Mouse (Mus musculus) embryonic facial prominence, embryonic 13.5 days (tissue): ENCODE results near the gene Tmem132a. TPM values are rescaled to one million over a fixed set of nuclear protein-coding genes. Genes with fewer than 3 reads are reported as not detected.

Experiments
- ATAC-seq: fragments of 200-750 bp; cut with Nextera tagmentation; 2 replicates; pipeline ENCODE4 v1.8.0; 2017; ENCODE audit warnings: low read depth; ENCODE audit not compliant: insufficient number of reproducible peaks, insufficient read depth, low FRiP score, low TSS enrichment
- H3K27ac ChIP-seq: fragments of 300-500 bp; sonication (generic); 2 replicates; pipeline ENCODE4 v1.5.1; 2015; ENCODE audit warnings: moderate library complexity, mild to moderate bottlenecking, inconsistent platforms
- H3K27me3 ChIP-seq: fragments of 300-500 bp; sonication (generic); 2 replicates; pipeline ENCODE4 v1.6.1; 2015; ENCODE audit warnings: mild to moderate bottlenecking, inconsistent platforms
- H3K36me3 ChIP-seq: fragments of 300-500 bp; sonication (generic); 2 replicates; pipeline ENCODE4 v1.6.1; 2015; ENCODE audit warnings: mild to moderate bottlenecking, inconsistent platforms
- H3K4me1 ChIP-seq: fragments of 300-500 bp; sonication (generic); 2 replicates; pipeline ENCODE4 v1.6.1; 2015; ENCODE audit warnings: inconsistent platforms
- H3K4me2 ChIP-seq: fragments of 300-500 bp; sonication (generic); 2 replicates; pipeline ENCODE4 v1.6.1; 2015; ENCODE audit warnings: moderate library complexity, mild to moderate bottlenecking, inconsistent platforms
- H3K4me3 ChIP-seq: fragments of 300-500 bp; sonication (generic); 2 replicates; pipeline ENCODE4 v1.5.1; 2015; ENCODE audit warnings: mild to moderate bottlenecking, inconsistent platforms
- H3K9ac ChIP-seq: fragments of 300-500 bp; sonication (generic); 2 replicates; pipeline ENCODE4 v1.6.1; 2015; ENCODE audit warnings: mild to moderate bottlenecking, inconsistent platforms
- H3K9me3 ChIP-seq: fragments of 300-500 bp; sonication (generic); 2 replicates; pipeline ENCODE4 v1.6.1; 2016; ENCODE audit warnings: inconsistent platforms
- WGBS: fragments of 180-500 bp; shearing (Covaris S2); methylation state at CpG from one replicate; pipeline ENCODE4 v1.1.7; 2015; ENCODE audit warnings: mixed read lengths; 5-methylcytosine and 5-hydroxymethylcytosine counted together
- polyA plus RNA-seq: library from polyadenylated mRNA; unstranded; fragments of >200 nt; fragmentation: Nextera tagmentation; extraction: Ambion mirVana; gene quantifications from 2 replicates; pipeline ENCODE4 v1.2.1, GENCODE M21; 2015

Tmem132a gene
- polyA plus RNA-seq, 1 experiment from 2014 or later = 107 TPM

- no peaks in the 10 kb centered on the region for H3K36me3 ChIP-seq
- no peak overlapping the region for H3K4me2 ChIP-seq
- no peak for ATAC-seq
- no peak overlapping the region for H3K27ac ChIP-seq
- H3K27me3 ChIP-seq = no peaks in the 10 kb centered on the region
- H3K4me3 ChIP-seq = no peak overlapping the region
- H3K4me1 ChIP-seq = peaks cover 5% of the 10 kb centered on the region; the same call in 1 of the 2 replicates
- H3K9me3 ChIP-seq = no peaks in the 10 kb centered on the region
- no peak overlapping the region for H3K9ac ChIP-seq
- 88% methylated on average over 12 of the region's 12 CpGs for WGBS
These were observed 61.1 kb downstream of the Tmem132a start for GRCm38 (mm10) chr19:10808524-10809233.

Other genes with a start within 250 kb of the Tmem132a start
- 3.1 and 3.8 TPM in 2 replicates for gene Vwce, start 235.7 kb downstream of the Tmem132a start, polyA plus RNA-seq
- not detected in 2 replicates for gene Pga5, start 191.9 kb downstream of the Tmem132a start, polyA plus RNA-seq
- gene Vps37c, start 181.2 kb downstream of the Tmem132a start, polyA plus RNA-seq = 36.4 and 36.8 TPM in 2 replicates
- 0.41 and 0.42 TPM in 2 replicates for gene Cd5, start 130.9 kb downstream of the Tmem132a start, polyA plus RNA-seq
- gene Cd6, start 39.9 kb downstream of the Tmem132a start, polyA plus RNA-seq = 0.08 and 0.15 TPM in 2 replicates
- 0.34 and 0.41 TPM in 2 replicates for gene Slc15a3, start 30.2 kb downstream of the Tmem132a start, polyA plus RNA-seq
- 82.6 and 87.1 TPM in 2 replicates for gene Tmem109, start 12.1 kb upstream of the Tmem132a start, polyA plus RNA-seq
- gene Prpf19, start 25.3 kb upstream of the Tmem132a start, polyA plus RNA-seq = 45.3 and 47.5 TPM in 2 replicates
- not detected in 2 replicates for gene Zp1, start 50.7 kb upstream of the Tmem132a start, polyA plus RNA-seq
- 0.10 TPM in 1 of 2 replicates, not detected in the other for gene Ptgdr2, start 67.2 kb upstream of the Tmem132a start, polyA plus RNA-seq
- 27.4 and 31.6 TPM in 2 replicates for gene Ccdc86, start 79.3 kb upstream of the Tmem132a start, polyA plus RNA-seq
- gene Ms4a10, start 104.7 kb upstream of the Tmem132a start, polyA plus RNA-seq = not detected in 2 replicates
- gene Ms4a15, start 123.3 kb upstream of the Tmem132a start, polyA plus RNA-seq = not detected in 2 replicates
- gene Ms4a18, start 148.1 kb upstream of the Tmem132a start, polyA plus RNA-seq = not detected in 2 replicates
- not detected in 2 replicates for gene Ms4a8a, start 211.2 kb upstream of the Tmem132a start, polyA plus RNA-seq